ENCODE assay signal across 12 mouse cellular contexts in the genomic region with DNA sequence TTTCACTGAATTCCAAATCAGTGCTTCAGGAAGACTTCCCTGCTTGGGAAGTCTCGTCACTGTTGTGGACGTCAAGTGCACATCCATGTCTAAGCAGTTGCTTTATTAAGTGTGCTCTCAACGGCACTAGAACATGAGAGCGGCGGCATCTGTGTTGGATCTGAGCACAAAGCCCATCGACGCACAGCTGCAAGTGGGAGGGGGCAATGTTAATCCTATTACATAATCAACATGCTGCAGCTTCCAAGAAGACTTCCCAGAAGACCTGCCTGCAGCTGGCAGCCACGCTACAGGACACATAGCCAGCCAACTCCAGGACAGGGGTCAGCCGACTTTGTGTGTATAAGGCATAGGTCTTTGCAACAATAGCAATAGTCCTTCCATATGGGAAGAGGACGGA. TPM values are rescaled to one million over a fixed set of nuclear protein-coding genes. Genes with fewer than 3 reads are reported as not detected.
A peak's percentile ranks its signal among the peaks of the same experiment; 100 is the strongest.
DNase-seq lines count a peak whose midpoint lies in the region; ATAC-seq and TF ChIP-seq lines count a peak whose summit lies in the region.
"Had no signal": no experiment of that assay in that cellular context is flagged by ENCODE, and none has a peak within 500 bp of the region (broad histone marks: within the 10 kb centered on the region; RNA-seq: fewer than 3 reads in every experiment).

No protein-coding gene starts in this region.

- peaks cover 6% of the 10 kb centered on the region; the same call in 1 of the 2 replicates for H3K4me1 ChIP-seq in midbrain, embryonic 14.5 days (ENCODE audit: control insufficient read depth, insufficient read depth, low read length)
- no peaks in the 10 kb centered on the region for H3K4me1 ChIP-seq in midbrain, postnatal 0 days (ENCODE audit: insufficient read depth, low read length)
- H3K4me1 ChIP-seq: hindbrain, embryonic 13.5 days had no signal

- no peak overlapping the region for H3K27ac ChIP-seq in midbrain, embryonic 14.5 days (replicated peaks; ENCODE audit: low read depth, low read length)
- no peak overlapping the region for H3K27ac ChIP-seq in midbrain, postnatal 0 days (ENCODE audit: low read depth, low read length)
- H3K27ac ChIP-seq: hindbrain, embryonic 13.5 days had no signal

- DNase-seq in adrenal gland, adult 8-10 months: peak; percentile 8
- no peak for DNase-seq in adrenal gland, adult 18-20 months (ENCODE audit: low spot score in 2 of 2)
- peak; percentile 53 for DNase-seq in midbrain, embryonic 14.5 days
- DNase-seq in midbrain, postnatal 0 days (ENCODE audit: low spot score): no peak
- DNase-seq in heart, postnatal 4 days: peak; percentile 37
- DNase-seq in cerebellum, postnatal 10 days: no peak
- DNase-seq in kidney, adult 8-10 months: no peak
- DNase-seq in kidney, adult 9 months: no peak
- DNase-seq: kidney, adult 2 months; liver, postnatal 0 days; spleen, adult 18-20 months had no signal

- no peak for ATAC-seq in midbrain, embryonic 14.5 days (ENCODE audit: low FRiP score, low TSS enrichment)
- no peak for ATAC-seq in midbrain, postnatal 0 days (ENCODE audit: low FRiP score)
- ATAC-seq: liver, postnatal 0 days had no signal

- H3K4me3 ChIP-seq in midbrain, embryonic 14.5 days (replicated peaks; ENCODE audit: low read depth, low read length): no peak overlapping the region
- no peak overlapping the region for H3K4me3 ChIP-seq in midbrain, postnatal 0 days (ENCODE audit: low read depth, low read length)
- H3K4me3 ChIP-seq: hindbrain, embryonic 13.5 days had no signal

- H3K36me3 ChIP-seq in midbrain, embryonic 14.5 days (ENCODE audit: control insufficient read depth, insufficient read depth, low read length): no peaks in the 10 kb centered on the region
- H3K36me3 ChIP-seq in midbrain, postnatal 0 days (ENCODE audit: insufficient read depth, low read length): no peaks in the 10 kb centered on the region
- H3K36me3 ChIP-seq: hindbrain, embryonic 13.5 days had no signal

- no peaks in the 10 kb centered on the region for H3K27me3 ChIP-seq in midbrain, embryonic 14.5 days (ENCODE audit: control insufficient read depth, insufficient read depth, low read length)
- H3K27me3 ChIP-seq in midbrain, postnatal 0 days (ENCODE audit: insufficient read depth, low read length): no peaks in the 10 kb centered on the region
- H3K27me3 ChIP-seq: hindbrain, embryonic 13.5 days had no signal

- H3K9me3 ChIP-seq in midbrain, embryonic 14.5 days (ENCODE audit: control insufficient read depth, low read length): no peaks in the 10 kb centered on the region
- H3K9me3 ChIP-seq in midbrain, postnatal 0 days (ENCODE audit: low read length): no peaks in the 10 kb centered on the region
- H3K9me3 ChIP-seq: hindbrain, embryonic 13.5 days had no signal

- H3K9ac ChIP-seq in midbrain, embryonic 14.5 days (replicated peaks; ENCODE audit: low read length): no peak overlapping the region
- H3K9ac ChIP-seq in midbrain, postnatal 0 days (replicated peaks; ENCODE audit: low read length, poor library complexity, severe bottlenecking): no peak overlapping the region
- H3K9ac ChIP-seq: hindbrain, embryonic 13.5 days; liver, postnatal 0 days had no signal

- 25% methylated on average over 10 of the region's 10 CpGs for WGBS in midbrain, embryonic 14.5 days
- 26% methylated on average over 10 of the region's 10 CpGs for WGBS in midbrain, postnatal 0 days

- TF ChIP-seq CTCF in midbrain, postnatal 0 days (IDR thresholded peaks at IDR 0.05): no peak

- no peak overlapping the region; the same call in 1 of the 2 replicates for H3K4me2 ChIP-seq in midbrain, embryonic 14.5 days (ENCODE audit: low read length)
- H3K4me2 ChIP-seq in midbrain, postnatal 0 days (ENCODE audit: low read depth, low read length, poor library complexity, severe bottlenecking): no peak overlapping the region
- H3K4me2 ChIP-seq: hindbrain, embryonic 13.5 days had no signal

RNA-seq across cellular contexts. Expression of a gene that starts 31.8 kb away (rescaled TPM):
- total RNA-seq in adrenal gland, adult 8-10 months (2022): 1 to 10 TPM; 1.2 to 4.9 (median 2.8) TPM
- total RNA-seq in adrenal gland, adult 18-20 months (2021): 10 to 100 TPM in 1 of 2 experiments, 1 to 10 TPM in 1; 2.6 to 12.3 TPM
- 34.0 and 43.4 TPM in 2 replicates for polyA plus RNA-seq in midbrain, embryonic 14.5 days (2014; fragmentation: Nextera tagmentation; extraction: Ambion mirVana)
- total RNA-seq in midbrain, postnatal 0 days (2014; rRNA removed): 90.4 and 103 TPM in 2 replicates
- polyA plus RNA-seq in midbrain, postnatal 0 days (2015; fragmentation: Nextera tagmentation; extraction: Ambion mirVana): 5.3 and 7.1 TPM in 2 replicates
- 10 to 100 TPM; 18.7 to 20.1 TPM for total RNA-seq in heart, postnatal 4 days (2021)
- polyA plus RNA-seq: liver, postnatal 0 days had no signal

Comparison
In these comparisons a context has a peak if more than half of its experiments do, and no peak if none do; other contexts are left out.
1. DNase-seq: peak in adrenal gland, adult 8-10 months (single experiment), midbrain, embryonic 14.5 days (single experiment) and heart, postnatal 4 days (single experiment); none in adrenal gland, adult 18-20 months (0 of 2), midbrain, postnatal 0 days (single experiment), cerebellum, postnatal 10 days (0 of 2), kidney, adult 8-10 months (0 of 2) and kidney, adult 9 months (single experiment).